Mouse (Mus musculus) heart, postnatal 0 days (tissue): Measurements from ENCODE around the gene Arhgap45.

ENCODE experiments used
- CTCF ChIP-seq: IDR thresholded peaks from 2 replicates; pipeline ENCODE4 v1.5.1; 2016; ENCODE audit warnings: antibody characterized with exemption, control low read depth, low read depth
- EP300 ChIP-seq: IDR thresholded peaks from 2 replicates; pipeline ENCODE4 v1.6.1; 2016; ENCODE audit warnings: antibody characterized with exemption, low read depth

DNA sequence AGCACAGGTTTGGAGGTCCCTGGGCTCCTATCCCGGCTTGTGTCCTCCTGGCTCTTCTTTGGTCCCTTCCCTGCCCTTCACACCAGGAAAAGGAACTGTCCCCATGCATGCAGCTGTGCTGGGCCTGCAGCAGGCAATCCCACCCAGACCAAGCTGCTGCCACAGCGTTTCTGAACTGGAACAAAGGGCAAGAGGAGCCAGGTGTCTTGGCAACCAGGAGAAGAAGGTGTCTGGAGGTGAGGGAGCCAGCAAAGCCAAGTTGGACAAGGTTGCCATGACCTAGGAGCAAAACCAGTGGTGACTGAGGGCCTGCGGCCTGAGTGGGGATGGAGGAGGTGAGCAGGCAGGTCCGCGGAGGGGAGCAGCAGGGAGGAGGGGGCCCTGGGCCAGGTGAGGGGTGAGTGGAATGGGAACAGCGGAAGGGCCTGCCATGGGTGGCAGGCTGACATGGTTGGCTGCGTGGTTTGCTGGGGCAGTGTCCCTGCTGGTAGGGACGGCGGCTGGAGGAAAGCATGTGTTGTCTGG, 30.6 kb downstream of the Arhgap45 start, which contains the start of gene Gpx4:
- TF ChIP-seq CTCF = no peak
- TF ChIP-seq EP300 = no peak
